Mouse (Mus musculus) limb, embryonic 14.5 days (tissue): ENCODE data around the gene Mocs1. TPM values are rescaled to one million over a fixed set of nuclear protein-coding genes. Genes with fewer than 3 reads are reported as not detected.

Source experiments
- ATAC-seq: fragments of 200-750 bp; cut with Nextera tagmentation; 2 replicates; pipeline ENCODE4 v1.8.0; 2017; ENCODE audit warnings: low read depth, moderate number of reproducible peaks, moderate TSS enrichment; ENCODE audit not compliant: low FRiP score
- DNase-seq: peaks from one replicate; pipeline ENCODE4 v3.0.0-alpha.2; 2015; ENCODE audit warnings: low spot score
- H3K27ac ChIP-seq: fragments of 300-500 bp; sonication (generic); replicated peaks from 2 replicates; pipeline ENCODE4 v1.5.1; 2014; ENCODE audit warnings: low read depth, mild to moderate bottlenecking, low read length, moderate library complexity, mixed read lengths
- H3K27me3 ChIP-seq: fragments of 300-500 bp; sonication (generic); 2 replicates; pipeline ENCODE4 v1.6.1; 2014; ENCODE audit warnings: low read length, mixed read lengths; ENCODE audit not compliant: control insufficient read depth, insufficient read depth
- H3K36me3 ChIP-seq: fragments of 300-500 bp; sonication (generic); 2 replicates; pipeline ENCODE4 v1.6.1; 2014; ENCODE audit warnings: mild to moderate bottlenecking, low read length, moderate library complexity, mixed read lengths; ENCODE audit not compliant: control insufficient read depth, insufficient read depth
- H3K4me1 ChIP-seq: fragments of 300-500 bp; sonication (generic); 2 replicates; pipeline ENCODE4 v1.6.1; 2014; ENCODE audit warnings: antibody characterized with exemption, low read length, mixed read lengths; ENCODE audit not compliant: control insufficient read depth, insufficient read depth
- H3K4me2 ChIP-seq: fragments of 300-500 bp; sonication (generic); replicated peaks from 2 replicates; pipeline ENCODE4 v1.6.1; 2014; ENCODE audit warnings: low read depth, mild to moderate bottlenecking, low read length, moderate library complexity; ENCODE audit not compliant: severe bottlenecking
- H3K4me3 ChIP-seq: fragments of 300-500 bp; sonication (generic); replicated peaks from 2 replicates; pipeline ENCODE4 v1.5.1; 2014; ENCODE audit warnings: low read length
- H3K9ac ChIP-seq: fragments of 300-500 bp; sonication (generic); 2 replicates; pipeline ENCODE4 v1.6.1; 2014; ENCODE audit warnings: mild to moderate bottlenecking, low read depth, low read length, moderate library complexity; ENCODE audit not compliant: severe bottlenecking
- H3K9me3 ChIP-seq: fragments of 300-500 bp; sonication (generic); 2 replicates; pipeline ENCODE4 v1.6.1; 2016; ENCODE audit warnings: low read length; ENCODE audit not compliant: control insufficient read depth
- POLR2A ChIP-seq: fragments of 200-500 bp; IDR thresholded peaks from 2 replicates; pipeline ENCODE4 v1.8.0; 2012; ENCODE audit warnings: inconsistent platforms, mild to moderate bottlenecking, moderate library complexity, borderline replicate concordance; ENCODE audit not compliant: insufficient read depth, insufficient read length; ENCODE audit errors: extremely low read depth
- WGBS: fragments of 180-500 bp; shearing (Covaris S2); extraction: QIAGEN DNeasy Blood & Tissue Kit; methylation state at CpG from one replicate; pipeline ENCODE4 v1.1.7; 2014; 5-methylcytosine and 5-hydroxymethylcytosine counted together
- polyA plus RNA-seq, 2 experiments: library from polyadenylated mRNA; depleted of rRNA in 1 of 2; stranded (reverse) in 1 of 2; unstranded in 1 of 2; fragments of >200 nt; fragmentation: Nextera tagmentation in 1 of 2; extraction: Ambion mirVana in 1 of 2; gene quantifications; 2 replicates each; pipeline versions ENCODE4 v1.2.1 to v1.2.3; 2012 to 2014

Mocs1 gene
- polyA plus RNA-seq, 2 experiments, result 8.0 to 18.3 TPM

DNA sequence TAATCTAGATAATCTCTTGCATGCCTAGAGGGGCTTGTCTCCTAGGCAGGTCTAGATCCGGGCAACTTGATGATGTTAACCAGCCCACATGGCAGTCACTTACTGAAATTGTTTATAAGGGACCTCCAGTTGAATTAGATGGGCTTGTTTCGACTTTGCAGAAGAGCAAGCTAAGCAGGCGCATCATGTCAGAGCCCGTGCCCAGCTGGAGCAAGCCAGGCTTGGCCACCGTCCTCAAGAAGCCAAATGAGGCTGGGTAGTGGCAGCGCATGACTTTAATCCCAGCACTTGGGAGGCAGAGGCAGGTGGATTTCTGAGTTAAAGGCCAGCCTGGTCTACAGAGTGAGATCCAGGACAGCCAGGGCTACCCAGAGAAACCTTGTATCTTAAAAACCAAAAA lies 3.0 kb downstream of the Mocs1 start:
- Histone ChIP-seq H3K4me3 (no peak overlapping the region), H3K27ac (no peak overlapping the region), H3K4me2 (no peak overlapping the region), H3K4me1 (peaks cover 19% of the 10 kb centered on the region), H3K27me3 (no peaks in the 10 kb centered on the region), H3K9ac (no peak overlapping the region), H3K9me3 (no peaks in the 10 kb centered on the region), H3K36me3 (peaks cover 29% of the 10 kb centered on the region)
- 89% methylated on average over 6 of the region's 6 CpGs for WGBS
- ATAC-seq (no peak), DNase-seq (no peak)
- TF ChIP-seq POLR2A, result no peak

- ATAC-seq (no peak), DNase-seq (peak; percentile 71)
- TF ChIP-seq POLR2A, result no peak
- no peak overlapping the region for H3K27ac ChIP-seq
- peaks cover 36% of the 10 kb centered on the region for H3K36me3 ChIP-seq
- no peak overlapping the region for H3K9ac ChIP-seq
- no peaks in the 10 kb centered on the region for H3K27me3 ChIP-seq
- H3K4me2 ChIP-seq, result no peak overlapping the region
- 42% methylated on average over 4 of the region's 4 CpGs for WGBS
- peaks cover 19% of the 10 kb centered on the region for H3K4me1 ChIP-seq
- H3K4me3 ChIP-seq, result no peak overlapping the region
- no peaks in the 10 kb centered on the region for H3K9me3 ChIP-seq
These were observed 4.0 kb downstream of the Mocs1 start for GRCm38 (mm10) chr17:49432071-49432711.

DNA sequence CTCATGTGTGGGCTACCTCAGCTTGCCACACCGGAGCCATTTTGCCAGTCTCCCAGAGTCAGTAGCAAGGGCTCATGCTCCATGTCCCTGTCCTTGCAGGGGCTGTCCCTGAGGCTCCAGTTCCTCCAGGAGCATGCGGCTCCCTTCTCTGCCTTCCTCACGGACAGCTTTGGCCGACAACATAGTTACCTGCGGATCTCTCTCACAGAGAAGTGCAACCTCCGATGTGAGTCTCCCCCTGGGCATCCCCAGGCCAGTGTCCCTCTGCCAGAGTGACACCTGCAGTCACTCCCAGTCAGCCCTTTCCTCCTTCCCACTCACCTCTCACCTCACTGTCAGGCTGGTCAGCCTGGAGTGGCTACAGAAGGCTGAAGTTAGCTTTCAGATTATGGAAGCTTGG lies 4.9 kb downstream of the Mocs1 start:
- no peak overlapping the region for H3K4me2 ChIP-seq
- ATAC-seq (no peak), DNase-seq (no peak)
- TF ChIP-seq POLR2A, result no peak
- 91% methylated on average over 6 of the region's 6 CpGs for WGBS
- H3K4me3 ChIP-seq, result no peak overlapping the region
- peaks cover 19% of the 10 kb centered on the region for H3K4me1 ChIP-seq
- H3K9ac ChIP-seq, result no peak overlapping the region
- H3K27me3 ChIP-seq, result no peaks in the 10 kb centered on the region
- no peaks in the 10 kb centered on the region for H3K9me3 ChIP-seq
- peaks cover 37% of the 10 kb centered on the region for H3K36me3 ChIP-seq
- H3K27ac ChIP-seq, result no peak overlapping the region

DNA sequence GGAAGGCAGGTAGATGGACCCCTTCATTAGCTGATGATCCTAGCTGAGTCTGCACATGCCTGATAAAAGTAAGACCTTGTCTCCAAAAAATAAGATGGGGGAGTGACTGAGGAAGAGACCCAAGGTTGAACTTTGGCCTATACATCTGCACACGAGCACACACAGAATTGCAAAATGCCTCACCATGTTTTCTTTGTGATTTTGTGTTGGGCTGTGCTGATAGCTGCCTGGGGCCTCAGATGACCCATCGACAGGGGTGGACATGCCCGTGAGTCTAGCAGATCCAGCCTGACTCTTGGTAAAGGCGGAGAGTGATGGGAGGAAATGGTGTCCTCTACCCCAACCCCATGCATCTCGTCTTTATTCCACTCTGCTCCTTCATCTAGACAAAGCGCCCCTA lies 6.1 kb downstream of the Mocs1 start:
- H3K9ac ChIP-seq, result no peak overlapping the region
- H3K4me3 ChIP-seq, result no peak overlapping the region
- no peak overlapping the region for H3K27ac ChIP-seq
- peaks cover 15% of the 10 kb centered on the region for H3K4me1 ChIP-seq
- H3K4me2 ChIP-seq, result no peak overlapping the region
- ATAC-seq, result no peak
- no peak for DNase-seq
- TF ChIP-seq POLR2A, result no peak
- no peaks in the 10 kb centered on the region for H3K27me3 ChIP-seq
- peaks cover 39% of the 10 kb centered on the region for H3K36me3 ChIP-seq
- no peaks in the 10 kb centered on the region for H3K9me3 ChIP-seq
- WGBS, result 78% methylated on average over 6 of the region's 6 CpGs

- H3K27ac ChIP-seq, result no peak overlapping the region
- peaks cover 42% of the 10 kb centered on the region for H3K36me3 ChIP-seq
- no peak for TF ChIP-seq POLR2A
- H3K4me2 ChIP-seq, result no peak overlapping the region
- H3K9ac ChIP-seq, result no peak overlapping the region
- no peaks in the 10 kb centered on the region for H3K27me3 ChIP-seq
- peaks cover 8% of the 10 kb centered on the region for H3K4me1 ChIP-seq
- ATAC-seq, result no peak
- no peaks in the 10 kb centered on the region for H3K9me3 ChIP-seq
- WGBS, result 93% methylated on average over 10 of the region's 10 CpGs
- no peak for DNase-seq
- H3K4me3 ChIP-seq, result no peak overlapping the region
These were observed 6.9 kb downstream of the Mocs1 start for GRCm38 (mm10) chr17:49435081-49435480.
